Mouse (Mus musculus) midbrain, embryonic 16.5 days (tissue): ENCODE measurements at regions not wholly inside any gene's neighbourhood (a gene's known extent, or its start where the extent isn't known, plus 50 kb on each side); places are given as distances from the start of the nearest gene placed in this dataset.

Experiments used
- ATAC-seq: fragments of 200-750 bp; cut with Nextera tagmentation; 2 replicates; pipeline ENCODE4 v1.8.0; 2017; ENCODE audit warnings: moderate TSS enrichment
- H3K27ac ChIP-seq: fragments of 300-500 bp; sonication (generic); 2 replicates; pipeline ENCODE4 v1.5.1; 2014; ENCODE audit warnings: mild to moderate bottlenecking, low read length, mixed read lengths
- H3K27me3 ChIP-seq: fragments of 300-500 bp; sonication (generic); 2 replicates; pipeline ENCODE4 v1.6.1; 2014; ENCODE audit warnings: low read depth, low read length, mixed read lengths; ENCODE audit not compliant: control insufficient read depth, insufficient read depth
- H3K36me3 ChIP-seq: fragments of 300-500 bp; sonication (generic); 2 replicates; pipeline ENCODE4 v1.6.1; 2014; ENCODE audit warnings: mild to moderate bottlenecking, low read length, moderate library complexity, mixed read lengths; ENCODE audit not compliant: control insufficient read depth, insufficient read depth
- H3K4me1 ChIP-seq: fragments of 300-500 bp; sonication (generic); 2 replicates; pipeline ENCODE4 v1.6.1; 2014; ENCODE audit warnings: mild to moderate bottlenecking, low read length, mixed read lengths; ENCODE audit not compliant: control insufficient read depth, insufficient read depth
- H3K4me2 ChIP-seq: fragments of 300-500 bp; sonication (generic); 2 replicates; pipeline ENCODE4 v1.6.1; 2014; ENCODE audit warnings: mild to moderate bottlenecking, low read length, mixed read lengths
- H3K4me3 ChIP-seq: fragments of 300-500 bp; sonication (generic); 2 replicates; pipeline ENCODE4 v1.5.1; 2014; ENCODE audit warnings: low read depth, mild to moderate bottlenecking, low read length, moderate library complexity, mixed read lengths
- H3K9ac ChIP-seq: fragments of 300-500 bp; sonication (generic); 2 replicates; pipeline ENCODE4 v1.6.1; 2014; ENCODE audit warnings: low read depth, low read length, mixed read lengths
- H3K9me3 ChIP-seq: fragments of 300-500 bp; sonication (generic); replicated peaks from 2 replicates; pipeline ENCODE4 v1.6.1; 2014; ENCODE audit warnings: mild to moderate bottlenecking, low read length, mixed read lengths; ENCODE audit not compliant: control insufficient read depth, poor library complexity, severe bottlenecking
- WGBS: fragments of 180-500 bp; shearing (Covaris S2); extraction: QIAGEN DNeasy Blood & Tissue Kit; methylation state at CpG from one replicate; pipeline ENCODE4 v1.1.7; 2014; 5-methylcytosine and 5-hydroxymethylcytosine counted together

DNA sequence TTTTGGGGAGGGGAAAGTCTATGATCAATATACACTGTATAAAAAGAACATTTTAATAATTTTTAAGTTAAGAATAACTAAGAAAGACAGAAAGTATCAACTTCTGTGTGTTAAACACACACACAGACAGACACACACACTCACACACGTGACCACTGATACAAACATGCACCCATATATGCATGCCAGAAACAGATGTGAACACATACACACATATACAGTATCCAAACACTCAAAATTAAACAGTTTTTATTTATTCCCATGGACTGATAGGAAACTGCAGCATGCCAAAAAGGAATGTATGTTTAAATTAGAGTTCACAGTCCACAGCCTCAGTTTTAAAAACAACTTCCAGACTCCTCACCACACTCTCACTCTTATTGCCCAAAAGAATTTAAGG, 203.4 kb upstream of the Tbl1x start:
- Histone ChIP-seq H3K36me3 (no peaks in the 10 kb centered on the region), H3K9ac (no peak overlapping the region), H3K4me2 (no peak overlapping the region), H3K4me1 (no peaks in the 10 kb centered on the region), H3K9me3 (no peaks in the 10 kb centered on the region), H3K27me3 (no peaks in the 10 kb centered on the region), H3K4me3 (no peak overlapping the region), H3K27ac (no peak overlapping the region)
- WGBS: 79% methylated on average over 1 of the region's 1 CpGs
- ATAC-seq: no peak

DNA sequence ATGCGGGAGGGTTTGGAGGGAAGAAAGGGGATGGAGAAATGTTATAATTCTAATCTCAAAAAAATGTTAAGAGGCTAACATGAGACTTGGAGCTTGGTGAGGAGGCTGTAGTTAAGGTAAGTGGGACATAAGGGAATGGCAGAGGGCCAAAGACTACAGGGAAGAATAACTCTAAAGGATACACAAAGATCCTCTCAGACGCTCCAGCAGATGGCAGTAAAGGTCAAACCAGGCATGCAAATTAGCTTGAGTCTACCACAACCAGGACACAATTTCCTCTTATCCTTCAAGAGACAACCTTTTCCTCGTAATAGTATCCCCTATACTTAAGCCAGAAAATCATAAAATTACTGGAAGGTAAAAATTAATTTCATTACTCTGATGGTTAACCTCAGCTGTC, 196.4 kb upstream of the Tbl1x start:
- Histone ChIP-seq H3K36me3 (no peaks in the 10 kb centered on the region), H3K4me1 (no peaks in the 10 kb centered on the region), H3K9ac (no peak overlapping the region), H3K9me3 (no peaks in the 10 kb centered on the region), H3K27ac (no peak overlapping the region), H3K27me3 (no peaks in the 10 kb centered on the region), H3K4me3 (no peak overlapping the region), H3K4me2 (no peak overlapping the region)
- WGBS: 69% methylated on average over 3 of the region's 3 CpGs
- ATAC-seq: no peak

DNA sequence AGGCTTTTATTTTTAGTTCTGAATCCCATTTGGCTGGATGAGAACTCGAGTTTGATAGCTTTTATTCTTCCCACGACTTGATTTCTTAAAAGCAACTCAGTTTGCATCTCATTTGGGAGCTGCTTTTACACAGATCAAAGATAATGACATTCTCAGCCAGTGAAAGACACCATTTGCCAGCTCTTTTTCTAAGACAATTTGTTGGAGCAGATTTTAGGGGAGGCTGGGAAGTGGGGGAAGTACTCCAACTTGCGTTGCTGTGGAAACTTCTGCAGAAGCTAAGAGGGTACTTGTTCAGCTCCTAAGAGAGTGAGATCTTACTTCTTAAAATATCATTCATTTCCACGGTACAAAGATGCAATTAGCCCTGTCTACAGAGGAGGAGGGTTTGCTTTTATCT, 187.2 kb upstream of the Tbl1x start:
- H3K9ac ChIP-seq: no peak overlapping the region
- 21% methylated on average over 4 of the region's 4 CpGs for WGBS
- H3K27ac ChIP-seq: no peak overlapping the region
- no peaks in the 10 kb centered on the region; the same call in 1 of the 2 replicates for H3K4me1 ChIP-seq
- no peaks in the 10 kb centered on the region for H3K36me3 ChIP-seq
- no peaks in the 10 kb centered on the region for H3K27me3 ChIP-seq
- no peak overlapping the region for H3K4me3 ChIP-seq
- ATAC-seq: 0 out of 2 replicates have a peak, but pooled peaks have one; percentile 28
- no peaks in the 10 kb centered on the region for H3K9me3 ChIP-seq
- H3K4me2 ChIP-seq: no peak overlapping the region

DNA sequence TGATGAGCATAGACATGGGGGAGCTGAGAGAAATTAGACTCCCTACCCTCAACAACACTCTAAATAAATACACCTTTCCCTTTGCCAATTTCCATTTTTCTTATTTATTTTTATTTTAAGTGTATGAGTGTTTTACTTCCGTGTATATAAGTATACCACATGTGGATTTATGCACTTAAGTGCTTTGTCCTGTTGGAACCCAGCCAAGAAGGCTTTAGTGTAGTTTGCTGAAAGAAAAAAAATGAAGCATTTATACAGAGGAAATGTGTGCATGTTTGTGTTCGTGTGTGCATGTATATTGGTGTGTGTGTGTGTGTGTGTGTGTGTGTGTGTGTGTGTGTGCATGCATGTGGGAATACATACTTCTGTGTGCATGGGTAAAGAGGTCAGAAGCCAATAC, 157.6 kb upstream of the Tbl1x start:
- Histone ChIP-seq H3K9me3 (no peaks in the 10 kb centered on the region), H3K4me3 (no peak overlapping the region), H3K36me3 (no peaks in the 10 kb centered on the region), H3K4me2 (no peak overlapping the region), H3K27ac (no peak overlapping the region), H3K4me1 (no peaks in the 10 kb centered on the region), H3K9ac (no peak overlapping the region), H3K27me3 (no peaks in the 10 kb centered on the region)
- WGBS: 48% methylated on average over 2 of the region's 2 CpGs
- no peak for ATAC-seq

DNA sequence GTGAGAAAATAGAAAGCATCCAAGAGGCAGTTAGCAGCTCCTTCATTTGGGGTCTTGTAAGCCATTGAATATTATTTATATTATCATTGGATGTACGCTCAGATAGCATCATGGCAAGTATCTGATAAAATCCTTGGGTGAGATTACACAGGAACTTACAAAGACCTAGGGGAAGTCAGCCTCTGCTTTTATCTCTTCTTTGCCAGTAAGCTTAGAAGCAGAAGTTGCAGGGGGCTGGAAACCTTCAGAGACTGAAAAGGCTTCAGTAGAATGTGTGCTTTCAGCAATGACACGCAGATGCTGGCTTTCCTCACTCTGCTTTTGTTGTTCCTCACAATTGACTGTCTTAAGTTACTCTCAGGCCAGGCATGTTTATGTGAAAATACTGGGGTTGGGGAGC, 150.3 kb upstream of the Tbl1x start:
- H3K4me1 ChIP-seq: no peaks in the 10 kb centered on the region
- no peak overlapping the region for H3K4me3 ChIP-seq
- no peak overlapping the region for H3K27ac ChIP-seq
- no peak for ATAC-seq
- H3K4me2 ChIP-seq: no peak overlapping the region
- 50% methylated on average over 2 of the region's 2 CpGs for WGBS
- no peaks in the 10 kb centered on the region for H3K36me3 ChIP-seq
- H3K9me3 ChIP-seq: no peaks in the 10 kb centered on the region
- H3K9ac ChIP-seq: no peak overlapping the region
- H3K27me3 ChIP-seq: no peaks in the 10 kb centered on the region

DNA sequence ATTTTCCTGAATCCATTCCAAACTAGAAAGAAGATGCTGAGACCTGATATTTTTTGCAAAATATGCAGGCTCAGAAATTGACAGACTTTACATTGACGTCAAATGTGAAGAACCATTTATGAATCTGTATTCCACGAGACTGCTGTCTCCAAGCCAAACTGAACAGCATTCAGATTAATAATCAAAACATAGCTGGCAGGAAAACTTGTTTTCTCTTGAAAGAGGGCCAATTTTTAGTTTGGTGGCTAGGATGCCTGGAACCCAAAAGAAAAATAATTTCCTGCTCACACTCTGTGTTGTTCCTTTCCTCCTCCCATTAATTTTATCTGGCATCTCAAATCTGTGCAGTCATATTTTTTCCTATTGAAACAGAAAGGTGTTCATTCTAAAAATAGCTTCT, 149.7 kb upstream of the Tbl1x start:
- Histone ChIP-seq H3K9ac (no peak overlapping the region), H3K27ac (no peak overlapping the region), H3K9me3 (no peaks in the 10 kb centered on the region), H3K27me3 (no peaks in the 10 kb centered on the region), H3K36me3 (no peaks in the 10 kb centered on the region), H3K4me2 (no peak overlapping the region), H3K4me3 (no peak overlapping the region), H3K4me1 (no peaks in the 10 kb centered on the region)
- 65% methylated on average over 2 of the region's 2 CpGs for WGBS
- no peak for ATAC-seq

DNA sequence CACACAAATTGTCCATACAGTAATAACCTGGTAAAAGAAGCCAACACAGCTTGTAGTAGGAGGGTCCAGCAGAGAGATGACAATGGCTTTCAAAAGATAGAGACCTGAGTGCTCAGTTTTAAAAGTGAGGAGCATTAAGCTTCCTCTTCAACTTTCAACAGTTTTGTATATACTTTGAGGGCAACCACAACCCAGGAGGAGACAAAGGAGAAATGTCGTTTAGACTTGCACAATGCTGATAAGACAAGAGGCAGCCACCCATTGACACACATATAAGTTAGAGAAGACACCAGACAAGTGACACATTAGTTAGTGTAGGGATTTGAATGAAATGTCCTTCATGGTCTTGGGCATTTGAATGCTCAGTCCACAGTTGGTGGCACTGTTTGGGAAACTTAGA, 147.2 kb upstream of the Tbl1x start:
- H3K9me3 ChIP-seq: no peaks in the 10 kb centered on the region
- no peaks in the 10 kb centered on the region for H3K36me3 ChIP-seq
- H3K27me3 ChIP-seq: no peaks in the 10 kb centered on the region
- no peak overlapping the region for H3K9ac ChIP-seq
- no peak for ATAC-seq
- H3K4me2 ChIP-seq: no peak overlapping the region
- no peaks in the 10 kb centered on the region for H3K4me1 ChIP-seq
- 70% methylated on average over 1 of the region's 1 CpGs for WGBS
- H3K27ac ChIP-seq: no peak overlapping the region
- no peak overlapping the region for H3K4me3 ChIP-seq

DNA sequence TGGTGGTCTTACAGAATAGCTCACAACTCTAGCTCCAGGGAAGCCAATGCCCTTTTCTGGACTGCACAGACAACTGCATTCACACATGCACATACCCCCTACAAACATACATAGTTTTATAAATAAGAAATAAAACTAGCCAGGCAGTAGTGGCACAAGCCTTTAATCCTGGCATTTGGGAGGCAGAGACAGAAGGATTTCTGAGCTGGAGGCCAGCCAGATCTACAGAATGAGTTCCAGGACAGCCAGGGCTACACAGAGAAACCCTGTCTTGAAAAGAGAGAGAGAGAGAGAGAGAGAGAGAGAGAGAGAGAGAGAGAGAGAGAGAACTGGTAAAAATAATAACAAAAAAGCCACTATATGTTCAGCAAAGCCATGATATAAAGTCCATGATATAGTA, 143.5 kb upstream of the Tbl1x start:
- no peak for ATAC-seq

DNA sequence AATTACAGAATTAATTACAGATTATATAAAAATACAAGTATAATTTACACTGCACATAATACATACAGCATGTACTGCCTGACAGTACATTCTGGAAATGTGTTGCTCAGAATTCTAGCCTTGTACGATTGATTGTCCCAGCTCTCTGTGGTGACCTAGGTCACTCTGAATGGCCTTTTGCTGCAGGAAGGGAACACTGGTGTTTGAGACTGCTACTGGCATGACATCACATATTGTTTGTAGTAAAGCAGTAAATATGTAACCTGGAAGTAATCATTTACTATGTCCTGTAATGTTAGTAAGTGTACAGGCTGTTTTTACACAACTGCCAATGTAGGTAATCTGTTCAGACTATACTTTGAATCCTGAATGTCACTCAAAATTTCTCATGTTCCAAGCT, 123.5 kb upstream of the Tbl1x start:
- Histone ChIP-seq H3K27ac (no peak overlapping the region), H3K27me3 (no peaks in the 10 kb centered on the region), H3K4me2 (no peak overlapping the region), H3K4me3 (no peak overlapping the region), H3K36me3 (no peaks in the 10 kb centered on the region), H3K9me3 (no peaks in the 10 kb centered on the region), H3K9ac (no peak overlapping the region), H3K4me1 (0 out of 2 replicates have a peak, but pooled peaks cover 4% of the 10 kb centered on the region)
- 100% methylated on average over 1 of the region's 1 CpGs for WGBS
- ATAC-seq: no peak

More for the DNA sequence above, 143.5 kb upstream of the Tbl1x start:
- Histone ChIP-seq H3K27ac (no peak overlapping the region), H3K4me2 (no peak overlapping the region), H3K36me3 (no peaks in the 10 kb centered on the region), H3K4me1 (no peaks in the 10 kb centered on the region), H3K27me3 (no peaks in the 10 kb centered on the region), H3K9me3 (no peaks in the 10 kb centered on the region), H3K4me3 (no peak overlapping the region), H3K9ac (no peak overlapping the region)
